Comparison of ENCODE assay signal across 25 mouse cellular contexts in genomic region chr19:40380005-40380404, GRCm38 (mm10).
DNase-seq lines count a peak whose midpoint lies in the region; ATAC-seq and TF ChIP-seq lines count a peak whose summit lies in the region.
"Had no signal": no experiment of that assay in that cellular context is flagged by ENCODE, and none has a peak within 500 bp of the region (broad histone marks: within the 10 kb centered on the region; RNA-seq: fewer than 3 reads in every experiment).

No protein-coding gene starts in this region.

- TF ChIP-seq EP300 in lung, postnatal 0 days (IDR thresholded peaks at IDR 0.05), result no peak

- peak; percentile 37 for DNase-seq in adrenal gland, postnatal 14 days
- no peak for DNase-seq in adrenal gland, postnatal 25 days
- DNase-seq in heart, adult 8-10 months (ENCODE audit: low spot score), result no peak
- no peak for DNase-seq in lung, postnatal 0 days (ENCODE audit: low spot score)
- no peak for DNase-seq in lung, postnatal 4 days
- no peak for DNase-seq in kidney, adult 9 months
- DNase-seq: adrenal gland, postnatal 10 days; cerebellum, adult 11 months; cerebellum, postnatal 25 days; kidney, adult 2 months; lung, adult 18-20 months; lung, postnatal 36 days; midbrain, embryonic 14.5 days; right cerebral cortex, adult 18-20 months; right cerebral cortex, postnatal 4 days; thymus, postnatal 14 days had no signal

- no peak overlapping the region for H3K9ac ChIP-seq in heart, embryonic 12.5 days
- no peak overlapping the region for H3K9ac ChIP-seq in lung, postnatal 0 days (replicated peaks; ENCODE audit: low read depth)
- H3K9ac ChIP-seq in neural tube, embryonic 15.5 days (replicated peaks), result no peak overlapping the region
- H3K9ac ChIP-seq: embryonic facial prominence, embryonic 13.5 days; forebrain, embryonic 12.5 days; hindbrain, embryonic 14.5 days; limb, embryonic 13.5 days; liver, embryonic 12.5 days had no signal

- no peak overlapping the region for H3K4me3 ChIP-seq in heart, embryonic 12.5 days
- no peak overlapping the region for H3K4me3 ChIP-seq in lung, postnatal 0 days (ENCODE audit: low read depth, low read length)
- no peak overlapping the region for H3K4me3 ChIP-seq in neural tube, embryonic 15.5 days (replicated peaks)
- H3K4me3 ChIP-seq: embryonic facial prominence, embryonic 13.5 days; erythroblast, embryonic 14.5 days; forebrain, embryonic 12.5 days; limb, embryonic 13.5 days; liver, embryonic 12.5 days had no signal

- H3K4me1 ChIP-seq in heart, embryonic 12.5 days (replicated peaks), result peaks cover 56% of the 10 kb centered on the region
- H3K4me1 ChIP-seq in lung, postnatal 0 days (ENCODE audit: insufficient read depth, low read depth, low read length), result peaks cover 3% of the 10 kb centered on the region; the same call in 1 of the 2 replicates
- H3K4me1 ChIP-seq in neural tube, embryonic 15.5 days, result peaks cover 12% of the 10 kb centered on the region
- H3K4me1 ChIP-seq: forebrain, embryonic 12.5 days; liver, embryonic 12.5 days had no signal

- no peaks in the 10 kb centered on the region for H3K27me3 ChIP-seq in heart, embryonic 12.5 days (replicated peaks)
- H3K27me3 ChIP-seq in lung, postnatal 0 days (replicated peaks; ENCODE audit: insufficient read depth, low read length), result no peaks in the 10 kb centered on the region
- H3K27me3 ChIP-seq in neural tube, embryonic 15.5 days (replicated peaks), result no peaks in the 10 kb centered on the region
- H3K27me3 ChIP-seq: embryonic facial prominence, embryonic 13.5 days; forebrain, embryonic 12.5 days; limb, embryonic 13.5 days; liver, embryonic 12.5 days had no signal

- no peak for ATAC-seq in heart, embryonic 12.5 days (ENCODE audit: insufficient number of reproducible peaks, low FRiP score)
- 0 out of 2 replicates have a peak, but pooled peaks have one; percentile 25 for ATAC-seq in lung, postnatal 0 days
- no peak for ATAC-seq in neural tube, embryonic 15.5 days (ENCODE audit: low FRiP score)
- ATAC-seq: activated CD4-positive, CD25-positive, alpha-beta regulatory T cell, adult 4 months; liver, embryonic 12.5 days had no signal

- no peak for TF ChIP-seq CTCF in lung, postnatal 0 days (IDR thresholded peaks at IDR 0.05)

- H3K36me3 ChIP-seq in heart, embryonic 12.5 days, result peaks cover 18% of the 10 kb centered on the region
- H3K36me3 ChIP-seq in lung, postnatal 0 days (ENCODE audit: insufficient read depth, low read length), result no peaks in the 10 kb centered on the region
- H3K36me3 ChIP-seq in neural tube, embryonic 15.5 days, result peaks cover 24% of the 10 kb centered on the region
- H3K36me3 ChIP-seq: embryonic facial prominence, embryonic 13.5 days had no signal

- no peaks in the 10 kb centered on the region for H3K9me3 ChIP-seq in heart, embryonic 12.5 days (replicated peaks)
- no peaks in the 10 kb centered on the region for H3K9me3 ChIP-seq in lung, postnatal 0 days (ENCODE audit: low read length)
- no peaks in the 10 kb centered on the region for H3K9me3 ChIP-seq in neural tube, embryonic 15.5 days (replicated peaks)
- H3K9me3 ChIP-seq: embryonic facial prominence, embryonic 13.5 days; forebrain, embryonic 12.5 days; limb, embryonic 13.5 days; liver, embryonic 12.5 days had no signal

- H3K27ac ChIP-seq in heart, embryonic 12.5 days (ENCODE audit: poor library complexity, severe bottlenecking), result 0 out of 2 replicates have a peak overlapping the region, but pooled peaks have one; percentile 31
- H3K27ac ChIP-seq in lung, postnatal 0 days (ENCODE audit: low read length), result no peak overlapping the region
- H3K27ac ChIP-seq in neural tube, embryonic 15.5 days (replicated peaks), result peak overlapping the region; percentile 33; the same call in 1 of the 2 replicates
- H3K27ac ChIP-seq: embryonic facial prominence, embryonic 13.5 days; forebrain, embryonic 12.5 days; hindbrain, embryonic 14.5 days; limb, embryonic 13.5 days; liver, embryonic 12.5 days had no signal

- no peak overlapping the region for H3K4me2 ChIP-seq in heart, embryonic 12.5 days
- no peak overlapping the region for H3K4me2 ChIP-seq in lung, postnatal 0 days (replicated peaks; ENCODE audit: low read depth, low read length)
- H3K4me2 ChIP-seq in neural tube, embryonic 15.5 days, result no peak overlapping the region
- H3K4me2 ChIP-seq: embryonic facial prominence, embryonic 13.5 days; forebrain, embryonic 12.5 days; hindbrain, embryonic 14.5 days; limb, embryonic 13.5 days; liver, embryonic 12.5 days had no signal

- WGBS in heart, embryonic 12.5 days, result 52% methylated on average over 6 of the region's 6 CpGs
- 50% methylated on average over 6 of the region's 6 CpGs for WGBS in lung, postnatal 0 days
- 61% methylated on average over 6 of the region's 6 CpGs for WGBS in neural tube, embryonic 15.5 days
